Mouse (Mus musculus) E14TG2a.4 (cell line): ENCODE measurements around the gene Tsfm.

Source experiments
- CTCF ChIP-seq: conservative IDR thresholded peaks from 2 replicates; pipeline ENCODE4 v1.5.1; 2014; ENCODE audit warnings: low read length
- NANOG ChIP-seq: IDR thresholded peaks from 2 replicates; pipeline ENCODE4 v1.6.1; 2014; ENCODE audit warnings: borderline replicate concordance, low read length, mixed read lengths
- POU5F1 ChIP-seq: IDR thresholded peaks from 2 replicates; pipeline ENCODE4 v1.6.1; 2014; ENCODE audit warnings: low read length, borderline replicate concordance

DNA sequence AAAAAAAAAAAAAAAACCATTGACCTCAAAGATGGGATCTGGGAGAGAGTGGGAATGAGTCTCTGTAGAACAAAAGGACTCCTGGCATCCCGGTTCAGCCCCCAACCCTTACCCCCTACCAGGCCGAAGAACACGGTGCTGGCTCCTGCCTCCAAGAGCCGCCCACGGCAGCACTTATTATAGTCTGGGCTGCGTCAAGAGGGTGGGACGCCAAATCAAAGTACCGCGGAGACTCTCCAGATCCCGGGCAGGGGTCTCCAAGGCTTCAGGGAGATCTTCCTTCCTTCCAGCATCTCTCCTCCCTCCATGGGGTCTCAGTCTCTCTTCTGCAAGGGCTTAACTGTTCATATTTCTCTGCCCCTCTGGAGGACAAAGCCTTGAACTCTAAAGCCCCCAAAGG lies 46.9 kb upstream of the Tsfm start:
- TF ChIP-seq CTCF (no peak), NANOG (no peak), POU5F1 (no peak)
